ENCODE assay signal across 10 mouse cellular contexts in genomic region chr6:83836826-83837225, GRCm38 (mm10).
"Had no signal": no experiment of that assay in that cellular context is flagged by ENCODE, and none has a peak within 500 bp of the region (broad histone marks: within the 10 kb centered on the region; RNA-seq: fewer than 3 reads in every experiment).

No protein-coding gene starts in this region.

- DNase-seq: gastrocnemius, postnatal 25 days; heart, adult 2 months; heart, postnatal 10 days; heart, postnatal 4 days; kidney, adult 18-20 months; kidney, adult 8-10 months; kidney, postnatal 10 days; kidney, postnatal 25 days; kidney, postnatal 4 days; liver had no signal
